Comparison of ENCODE assay signal across 23 mouse cellular contexts in the genomic region with DNA sequence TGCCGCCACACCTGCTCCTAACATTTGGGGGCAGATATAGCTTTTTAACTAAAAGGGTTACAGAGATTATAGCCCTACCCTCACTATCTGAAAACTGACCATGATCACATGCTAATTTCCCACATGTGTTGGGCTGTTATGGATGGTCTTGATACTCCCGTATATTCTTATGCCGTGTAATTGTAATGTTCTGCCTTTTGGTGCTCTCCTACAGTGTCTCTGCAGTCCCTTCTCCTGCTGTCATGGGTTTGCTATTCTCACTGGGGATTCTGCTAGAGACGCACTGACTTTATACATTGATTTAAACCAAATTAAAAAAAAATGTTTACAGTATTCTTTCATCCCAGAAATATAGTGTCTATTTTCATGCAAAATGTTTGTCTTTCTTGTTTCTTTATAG.
"Had no signal": no experiment of that assay in that cellular context is flagged by ENCODE, and none has a peak within 500 bp of the region (broad histone marks: within the 10 kb centered on the region; RNA-seq: fewer than 3 reads in every experiment).

No protein-coding gene starts in this region.

- H3K9ac ChIP-seq: heart, embryonic 12.5 days; hindbrain, embryonic 15.5 days; intestine, embryonic 15.5 days; limb, embryonic 12.5 days had no signal

- H3K4me2 ChIP-seq: heart, embryonic 12.5 days; hindbrain, embryonic 15.5 days; intestine, embryonic 15.5 days; limb, embryonic 12.5 days had no signal

- H3K4me1 ChIP-seq: heart, embryonic 10.5 days; heart, embryonic 12.5 days; intestine, embryonic 15.5 days had no signal

- H3K9me3 ChIP-seq: heart, embryonic 10.5 days; heart, embryonic 12.5 days; hindbrain, embryonic 10.5 days; hindbrain, embryonic 15.5 days; intestine, embryonic 15.5 days; limb, embryonic 10.5 days; limb, embryonic 12.5 days had no signal

- H3K27ac ChIP-seq: gastrocnemius, adult 2 months; heart, embryonic 10.5 days; hindbrain, embryonic 15.5 days; intestine, embryonic 15.5 days; layer of hippocampus, adult 2 months; left cerebral cortex, adult 2 months; limb, embryonic 10.5 days; limb, embryonic 12.5 days had no signal

- H3K27me3 ChIP-seq: heart, embryonic 12.5 days; hindbrain, embryonic 15.5 days; intestine, embryonic 15.5 days; limb, embryonic 12.5 days had no signal

- DNase-seq: gastrocnemius, adult 2 months; gastrocnemius, postnatal 10 days; gastrocnemius, postnatal 25 days; heart, adult 18-20 months; heart, postnatal 10 days; heart, postnatal 4 days; kidney, adult 18-20 months; kidney, adult 8-10 months; kidney, postnatal 10 days; kidney, postnatal 25 days; kidney, postnatal 4 days had no signal

- ATAC-seq: forebrain, embryonic 16.5 days; inflammation-experienced regulatory T-cells, adult 6 months; intestine, embryonic 15.5 days; intestine, postnatal 0 days had no signal

- H3K4me3 ChIP-seq: gastrocnemius, adult 2 months; heart, embryonic 10.5 days; heart, embryonic 12.5 days; hindbrain, embryonic 10.5 days; hindbrain, embryonic 15.5 days; intestine, embryonic 15.5 days; layer of hippocampus, adult 2 months; left cerebral cortex, adult 2 months; limb, embryonic 10.5 days; limb, embryonic 12.5 days had no signal

- H3K36me3 ChIP-seq: heart, embryonic 10.5 days; heart, embryonic 12.5 days; hindbrain, embryonic 10.5 days; hindbrain, embryonic 15.5 days; intestine, embryonic 15.5 days; limb, embryonic 10.5 days; limb, embryonic 12.5 days had no signal
